Mouse (Mus musculus) heart, embryonic 11.5 days (tissue): ENCODE data around the gene Ptpdc1. TPM values are rescaled to one million over a fixed set of nuclear protein-coding genes. Genes with fewer than 3 reads are reported as not detected.

Source experiments
- ATAC-seq: fragments of 200-750 bp; cut with Nextera tagmentation; replicated peaks from 2 replicates; pipeline ENCODE4 v1.8.0; 2017; ENCODE audit warnings: moderate library complexity; ENCODE audit not compliant: insufficient number of reproducible peaks, low FRiP score, low TSS enrichment
- H3K27ac ChIP-seq: fragments of 300-500 bp; sonication (generic); 2 replicates; pipeline ENCODE4 v1.5.1; 2014; ENCODE audit warnings: mild to moderate bottlenecking, low read depth, low read length
- H3K27me3 ChIP-seq: fragments of 300-500 bp; sonication (generic); 2 replicates; pipeline ENCODE4 v1.6.1; 2014; ENCODE audit warnings: mild to moderate bottlenecking, low read length, mixed read lengths; ENCODE audit not compliant: control insufficient read depth, insufficient read depth
- H3K36me3 ChIP-seq: fragments of 300-500 bp; sonication (generic); 2 replicates; pipeline ENCODE4 v1.6.1; 2014; ENCODE audit warnings: mild to moderate bottlenecking, low read length, moderate library complexity, mixed read lengths; ENCODE audit not compliant: control insufficient read depth, insufficient read depth
- H3K4me1 ChIP-seq: fragments of 300-500 bp; sonication (generic); 2 replicates; pipeline ENCODE4 v1.6.1; 2014; ENCODE audit warnings: low read length; ENCODE audit not compliant: control insufficient read depth, insufficient read depth
- H3K4me2 ChIP-seq: fragments of 300-500 bp; sonication (generic); 2 replicates; pipeline ENCODE4 v1.6.1; 2014; ENCODE audit warnings: mild to moderate bottlenecking, moderate library complexity
- H3K4me3 ChIP-seq: fragments of 300-500 bp; sonication (generic); 2 replicates; pipeline ENCODE4 v1.5.1; 2014; ENCODE audit warnings: low read depth, low read length
- H3K9ac ChIP-seq: fragments of 300-500 bp; sonication (generic); 2 replicates; pipeline ENCODE4 v1.6.1; 2014; ENCODE audit warnings: mild to moderate bottlenecking, low read depth, low read length, moderate library complexity
- H3K9me3 ChIP-seq: fragments of 300-500 bp; sonication (generic); replicated peaks from 2 replicates; pipeline ENCODE4 v1.6.1; 2016; ENCODE audit warnings: low read length; ENCODE audit not compliant: control insufficient read depth
- WGBS: fragments of 180-500 bp; shearing (Covaris S2); extraction: QIAGEN DNeasy Blood & Tissue Kit; methylation state at CpG from one replicate; pipeline ENCODE4 v1.1.7; 2014; ENCODE audit not compliant: insufficient replicate concordance; 5-methylcytosine and 5-hydroxymethylcytosine counted together
- polyA plus RNA-seq: library from polyadenylated mRNA; unstranded; fragments of >200 nt; fragmentation: Nextera tagmentation; extraction: Ambion mirVana; gene quantifications from 2 replicates; pipeline ENCODE4 v1.2.1, GENCODE M21; 2014

Ptpdc1 gene
- polyA plus RNA-seq, 1 experiment from 2014 or later = 5.6 TPM

DNA sequence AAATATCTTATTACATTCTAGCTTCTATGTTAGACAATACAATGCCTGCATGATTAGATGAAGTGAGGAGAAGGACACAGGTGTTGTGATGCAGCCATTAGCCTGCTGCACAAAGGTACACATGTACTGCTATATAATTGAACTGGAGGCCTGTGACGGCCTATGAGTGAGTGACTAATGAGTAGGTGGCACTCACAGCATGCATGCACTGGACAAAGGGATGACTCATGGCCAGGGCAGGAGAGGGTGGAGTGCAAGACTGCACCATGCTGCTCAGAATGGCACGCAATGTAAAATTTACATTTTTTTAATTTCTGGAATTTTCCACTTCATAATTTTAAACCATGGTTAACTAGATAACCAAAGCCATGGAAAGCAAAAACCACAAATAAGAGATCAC is 10.9 kb downstream of the Ptpdc1 start:
- H3K27me3 ChIP-seq = no peaks in the 10 kb centered on the region
- H3K4me1 ChIP-seq = no peaks in the 10 kb centered on the region
- no peak for ATAC-seq
- no peak overlapping the region for H3K9ac ChIP-seq
- WGBS = 80% methylated on average over 2 of the region's 2 CpGs
- no peak overlapping the region for H3K27ac ChIP-seq
- H3K4me2 ChIP-seq = no peak overlapping the region
- H3K4me3 ChIP-seq = no peak overlapping the region
- H3K36me3 ChIP-seq = no peaks in the 10 kb centered on the region
- H3K9me3 ChIP-seq = peaks cover 6% of the 10 kb centered on the region

DNA sequence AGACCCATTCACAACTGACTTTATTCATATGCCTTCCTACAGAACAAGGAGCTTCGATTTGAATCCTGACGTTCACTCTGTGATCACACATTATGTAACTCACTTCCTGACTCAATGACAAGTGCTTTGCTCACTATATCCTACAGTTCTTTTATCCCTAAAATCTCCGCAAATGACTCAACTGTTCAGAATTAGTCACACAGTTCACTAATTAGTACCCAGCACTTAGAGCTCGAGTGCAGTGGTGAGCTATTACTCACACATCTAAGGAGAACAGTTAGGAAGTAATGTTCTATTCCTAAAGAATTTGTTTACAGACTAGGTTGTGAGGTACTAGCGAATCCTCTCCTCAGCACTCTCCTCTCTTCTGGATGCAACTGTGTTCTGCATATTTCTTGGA is 16.4 kb downstream of the Ptpdc1 start:
- H3K27ac ChIP-seq = no peak overlapping the region
- no peak overlapping the region for H3K4me3 ChIP-seq
- ATAC-seq = no peak
- no peak overlapping the region for H3K9ac ChIP-seq
- H3K9me3 ChIP-seq = no peaks in the 10 kb centered on the region
- WGBS = 80% methylated on average over 5 of the region's 5 CpGs
- H3K36me3 ChIP-seq = no peaks in the 10 kb centered on the region
- peaks cover 9% of the 10 kb centered on the region for H3K4me1 ChIP-seq
- no peaks in the 10 kb centered on the region for H3K27me3 ChIP-seq
- no peak overlapping the region for H3K4me2 ChIP-seq

DNA sequence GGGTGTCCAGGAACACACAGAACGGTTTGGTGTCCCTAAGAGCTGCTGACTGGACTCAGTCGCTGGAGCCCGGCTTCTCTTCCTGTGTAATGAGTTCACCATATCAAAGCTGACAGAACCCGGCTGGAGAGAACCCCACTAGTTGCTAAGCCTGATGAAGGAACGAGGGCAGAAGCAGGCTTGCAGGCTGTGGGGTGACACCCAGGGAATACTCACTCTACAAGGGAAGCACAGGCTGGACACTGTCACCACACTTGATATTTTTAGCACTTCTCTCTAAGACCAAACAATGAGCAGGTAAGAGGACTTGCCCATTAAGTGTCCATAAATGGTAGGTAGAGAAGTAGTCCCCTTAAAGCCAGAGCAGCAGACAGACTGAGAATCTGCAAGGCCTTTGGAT is 20.9 kb downstream of the Ptpdc1 start:
- ATAC-seq = no peak
- H3K27ac ChIP-seq = peak overlapping the region; percentile 4
- no peaks in the 10 kb centered on the region for H3K36me3 ChIP-seq
- H3K4me3 ChIP-seq = no peak overlapping the region
- H3K4me2 ChIP-seq = no peak overlapping the region
- H3K9ac ChIP-seq = no peak overlapping the region
- peaks cover 9% of the 10 kb centered on the region for H3K4me1 ChIP-seq
- H3K27me3 ChIP-seq = no peaks in the 10 kb centered on the region
- 59% methylated on average over 5 of the region's 5 CpGs for WGBS
- H3K9me3 ChIP-seq = no peaks in the 10 kb centered on the region

DNA sequence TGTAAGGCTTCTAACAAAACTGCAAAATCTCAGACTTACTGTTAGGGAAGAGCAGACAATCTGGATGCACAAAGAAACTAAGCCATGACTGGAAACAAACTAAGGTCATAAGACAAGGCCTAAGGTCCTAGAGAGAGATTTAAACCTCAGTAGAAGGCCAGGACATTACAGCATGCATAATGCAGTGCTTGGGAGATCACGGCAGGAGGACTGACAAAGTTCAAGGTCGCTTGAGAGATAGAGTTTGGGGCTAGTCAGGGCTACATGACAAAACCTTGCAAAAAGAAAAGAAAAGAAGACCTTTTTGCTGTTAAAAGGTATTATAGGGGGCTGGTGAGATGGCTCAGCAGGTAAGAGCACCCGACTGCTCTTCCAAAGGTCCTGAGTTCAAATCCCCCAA is 22.2 kb downstream of the Ptpdc1 start:
- H3K9me3 ChIP-seq = no peaks in the 10 kb centered on the region
- H3K27me3 ChIP-seq = no peaks in the 10 kb centered on the region
- H3K27ac ChIP-seq = no peak overlapping the region
- ATAC-seq = no peak
- H3K36me3 ChIP-seq = no peaks in the 10 kb centered on the region
- H3K9ac ChIP-seq = no peak overlapping the region
- no peak overlapping the region for H3K4me2 ChIP-seq
- 71% methylated on average over 3 of the region's 3 CpGs for WGBS
- peaks cover 9% of the 10 kb centered on the region for H3K4me1 ChIP-seq
- no peak overlapping the region for H3K4me3 ChIP-seq

DNA sequence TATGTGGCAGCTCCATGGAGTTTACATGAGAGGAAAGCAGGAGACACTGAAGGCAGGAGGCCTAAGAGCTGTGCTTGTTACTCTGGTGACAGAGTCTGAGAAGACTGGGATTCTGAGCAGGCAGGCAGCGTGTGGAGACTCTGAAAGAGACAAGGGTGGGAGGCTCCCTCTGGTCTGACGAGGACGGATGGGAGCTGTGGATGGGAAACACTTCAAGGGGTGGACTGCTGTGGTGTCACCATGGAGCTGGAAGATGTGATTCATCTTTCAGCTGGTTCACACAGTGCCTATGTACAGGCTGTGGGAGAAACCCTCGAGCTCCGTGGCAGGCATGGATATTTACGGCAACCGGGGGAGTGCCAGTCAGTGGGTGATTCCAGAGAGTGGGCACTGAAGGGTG is 30.9 kb downstream of the Ptpdc1 start:
- Histone ChIP-seq H3K27ac (no peak overlapping the region), H3K9me3 (no peaks in the 10 kb centered on the region)
- ATAC-seq = no peak

DNA sequence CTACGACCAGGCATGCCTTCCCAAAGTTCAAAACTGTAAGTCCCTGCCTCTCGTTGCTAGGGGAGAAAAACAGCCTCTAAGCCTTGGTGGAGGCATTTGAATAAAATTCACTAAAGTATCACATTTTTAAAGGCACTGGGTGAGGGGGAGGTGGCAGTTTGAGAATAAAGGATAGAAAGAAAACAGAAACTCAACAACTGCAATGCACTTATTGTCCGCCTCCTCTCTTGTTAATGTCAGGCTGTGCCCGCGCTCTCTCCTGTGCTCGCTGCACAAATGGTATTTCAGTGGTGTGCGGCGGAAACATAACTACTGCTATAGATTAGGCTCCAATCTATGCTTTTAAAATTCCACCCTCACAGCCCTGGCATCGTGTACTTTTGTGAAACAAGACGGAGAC is 31.4 kb downstream of the Ptpdc1 start:
- H3K27me3 ChIP-seq = no peaks in the 10 kb centered on the region
- H3K36me3 ChIP-seq = no peaks in the 10 kb centered on the region
- no peak overlapping the region for H3K9ac ChIP-seq
- WGBS = 80% methylated on average over 10 of the region's 10 CpGs
- H3K4me3 ChIP-seq = no peak overlapping the region
- no peaks in the 10 kb centered on the region for H3K9me3 ChIP-seq
- H3K4me2 ChIP-seq = no peak overlapping the region
- no peak for ATAC-seq
- H3K27ac ChIP-seq = no peak overlapping the region
- no peaks in the 10 kb centered on the region for H3K4me1 ChIP-seq

More for the DNA sequence above, 30.9 kb downstream of the Ptpdc1 start:
- H3K4me2 ChIP-seq = no peak overlapping the region
- WGBS = 60% methylated on average over 7 of the region's 7 CpGs
- H3K4me3 ChIP-seq = no peak overlapping the region
- H3K36me3 ChIP-seq = no peaks in the 10 kb centered on the region
- H3K27me3 ChIP-seq = no peaks in the 10 kb centered on the region
- H3K4me1 ChIP-seq = no peaks in the 10 kb centered on the region
- H3K9ac ChIP-seq = no peak overlapping the region

DNA sequence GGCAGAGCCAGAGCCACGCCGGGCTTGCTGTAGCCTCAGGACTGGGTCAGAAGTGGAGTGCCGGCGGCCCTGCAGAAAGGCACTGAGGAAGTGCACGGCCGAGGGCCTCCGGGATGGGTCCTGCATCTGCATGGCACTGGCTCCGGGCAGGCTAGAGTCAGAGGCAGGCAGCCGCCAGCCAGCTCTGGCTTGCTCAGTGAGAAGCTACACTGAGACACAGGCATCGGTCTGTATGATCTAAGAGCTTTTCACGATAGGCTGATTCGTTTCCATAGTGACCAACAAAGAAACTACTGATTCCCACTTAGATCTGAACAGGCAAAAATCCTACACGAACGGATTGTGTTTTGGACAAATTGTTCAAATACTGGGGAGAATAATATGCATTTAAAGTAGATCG is 32.3 kb downstream of the Ptpdc1 start:
- Histone ChIP-seq H3K4me2 (no peak overlapping the region), H3K4me1 (no peaks in the 10 kb centered on the region), H3K9me3 (no peaks in the 10 kb centered on the region), H3K36me3 (no peaks in the 10 kb centered on the region), H3K27me3 (no peaks in the 10 kb centered on the region), H3K9ac (no peak overlapping the region), H3K4me3 (no peak overlapping the region), H3K27ac (no peak overlapping the region)
- ATAC-seq = no peak
- 58% methylated on average over 15 of the region's 15 CpGs for WGBS

DNA sequence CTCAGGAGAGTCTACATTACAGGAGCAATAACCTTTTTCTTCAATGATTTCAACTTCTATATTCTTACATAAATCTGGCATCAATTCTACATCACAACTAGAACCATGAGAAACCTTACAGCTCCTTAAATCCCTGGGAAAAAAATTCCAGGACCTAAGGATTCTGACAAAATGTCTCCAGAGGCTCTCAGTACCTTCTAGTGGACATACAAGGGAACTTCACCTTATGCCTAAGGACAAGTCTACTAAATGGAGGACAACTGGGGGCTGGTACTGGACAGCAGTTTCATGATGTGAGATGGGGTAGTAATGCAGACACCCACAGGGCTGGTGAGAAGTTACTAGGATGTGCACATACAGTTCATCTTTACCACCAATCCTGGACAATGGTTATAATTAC is 34.7 kb downstream of the Ptpdc1 start:
- H3K9me3 ChIP-seq = no peaks in the 10 kb centered on the region
- H3K27ac ChIP-seq = no peak overlapping the region
- H3K4me2 ChIP-seq = no peak overlapping the region
- H3K27me3 ChIP-seq = no peaks in the 10 kb centered on the region; the same call in 1 of the 2 replicates
- no peak overlapping the region for H3K9ac ChIP-seq
- no peak overlapping the region for H3K4me3 ChIP-seq
- H3K36me3 ChIP-seq = no peaks in the 10 kb centered on the region
- no peak for ATAC-seq
- no peaks in the 10 kb centered on the region for H3K4me1 ChIP-seq

DNA sequence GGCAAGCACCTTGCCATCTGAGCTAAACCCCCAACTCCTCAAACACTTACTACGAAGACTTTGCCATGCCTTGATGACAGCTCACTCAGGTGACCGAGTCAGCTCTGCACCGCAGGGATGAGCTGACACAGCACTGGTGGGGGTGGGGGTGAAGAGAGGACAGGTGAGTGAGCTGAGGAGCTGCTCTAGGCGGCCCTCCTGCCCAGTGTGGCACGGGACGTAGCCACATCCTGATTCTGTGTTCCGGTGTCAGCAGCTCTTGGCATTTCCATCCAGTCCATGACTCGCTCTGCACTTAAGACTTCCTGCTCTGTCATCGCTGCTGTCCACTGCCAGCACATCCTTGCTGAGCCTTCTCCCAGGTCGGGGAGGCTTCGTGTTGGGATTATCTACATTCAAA is 38.1 kb downstream of the Ptpdc1 start:
- no peaks in the 10 kb centered on the region; the same call in 1 of the 2 replicates for H3K27me3 ChIP-seq
- no peak overlapping the region for H3K27ac ChIP-seq
- H3K4me3 ChIP-seq = no peak overlapping the region
- H3K4me1 ChIP-seq = no peaks in the 10 kb centered on the region
- H3K9me3 ChIP-seq = no peaks in the 10 kb centered on the region
- H3K4me2 ChIP-seq = no peak overlapping the region
- H3K9ac ChIP-seq = no peak overlapping the region
- ATAC-seq = no peak
- 64% methylated on average over 11 of the region's 11 CpGs for WGBS
- H3K36me3 ChIP-seq = no peaks in the 10 kb centered on the region
